Mouse (Mus musculus) limb, embryonic 11.5 days (tissue): ENCODE measurements around the gene Adgrv1. TPM values are rescaled to one million over a fixed set of nuclear protein-coding genes. Genes with fewer than 3 reads are reported as not detected.
A peak's percentile ranks its signal among the peaks of the same experiment; 100 is the strongest.
"Not testable (repeated sequence)": the region's sequence is repeated elsewhere in the genome, so short reads cannot be mapped to it uniquely, and the experiment has no call there.

Source experiments
- ATAC-seq: fragments of 200-750 bp; cut with Nextera tagmentation; 2 replicates; pipeline ENCODE4 v1.8.0; 2017; ENCODE audit warnings: low read depth; ENCODE audit not compliant: insufficient number of reproducible peaks, low FRiP score, low TSS enrichment
- DNase-seq: peaks from one replicate; pipeline ENCODE4 v3.0.0-alpha.2; 2015; ENCODE audit warnings: low spot score
- H3K27ac ChIP-seq: fragments of 300-500 bp; sonication (generic); replicated peaks from 2 replicates; pipeline ENCODE4 v1.5.1; 2014; ENCODE audit warnings: low read depth, mild to moderate bottlenecking, low read length
- H3K27me3 ChIP-seq: fragments of 300-500 bp; sonication (generic); 2 replicates; pipeline ENCODE4 v1.6.1; 2014; ENCODE audit warnings: mild to moderate bottlenecking, low read length, mixed read lengths; ENCODE audit not compliant: control insufficient read depth, insufficient read depth
- H3K36me3 ChIP-seq: fragments of 300-500 bp; sonication (generic); 2 replicates; pipeline ENCODE4 v1.6.1; 2014; ENCODE audit warnings: mild to moderate bottlenecking, low read length, moderate library complexity, mixed read lengths; ENCODE audit not compliant: control insufficient read depth, insufficient read depth
- H3K4me1 ChIP-seq: fragments of 300-500 bp; sonication (generic); 2 replicates; pipeline ENCODE4 v1.6.1; 2014; ENCODE audit warnings: low read length, mixed read lengths; ENCODE audit not compliant: control insufficient read depth, insufficient read depth
- H3K4me2 ChIP-seq: fragments of 300-500 bp; sonication (generic); 2 replicates; pipeline ENCODE4 v1.6.1; 2014; ENCODE audit warnings: low read depth, mild to moderate bottlenecking, moderate library complexity; ENCODE audit not compliant: severe bottlenecking
- H3K4me3 ChIP-seq: fragments of 300-500 bp; sonication (generic); 2 replicates; pipeline ENCODE4 v1.5.1; 2014; ENCODE audit warnings: low read depth, low read length
- H3K9ac ChIP-seq: fragments of 300-500 bp; sonication (generic); 2 replicates; pipeline ENCODE4 v1.6.1; 2014; ENCODE audit warnings: mild to moderate bottlenecking, low read length
- H3K9me3 ChIP-seq: fragments of 300-500 bp; sonication (generic); 2 replicates; pipeline ENCODE4 v1.6.1; 2016; ENCODE audit warnings: low read length; ENCODE audit not compliant: control insufficient read depth
- WGBS: fragments of 180-500 bp; shearing (Covaris S2); extraction: QIAGEN DNeasy Blood & Tissue Kit; methylation state at CpG from one replicate; pipeline ENCODE4 v1.1.7; 2014; 5-methylcytosine and 5-hydroxymethylcytosine counted together
- polyA plus RNA-seq: library from polyadenylated mRNA; unstranded; fragments of >200 nt; fragmentation: Nextera tagmentation; extraction: Ambion mirVana; gene quantifications from 2 replicates; pipeline ENCODE4 v1.2.1, GENCODE M21; 2014

Gene Adgrv1
- polyA plus RNA-seq, 1 experiment from 2014 or later, result 1.7 TPM

DNA sequence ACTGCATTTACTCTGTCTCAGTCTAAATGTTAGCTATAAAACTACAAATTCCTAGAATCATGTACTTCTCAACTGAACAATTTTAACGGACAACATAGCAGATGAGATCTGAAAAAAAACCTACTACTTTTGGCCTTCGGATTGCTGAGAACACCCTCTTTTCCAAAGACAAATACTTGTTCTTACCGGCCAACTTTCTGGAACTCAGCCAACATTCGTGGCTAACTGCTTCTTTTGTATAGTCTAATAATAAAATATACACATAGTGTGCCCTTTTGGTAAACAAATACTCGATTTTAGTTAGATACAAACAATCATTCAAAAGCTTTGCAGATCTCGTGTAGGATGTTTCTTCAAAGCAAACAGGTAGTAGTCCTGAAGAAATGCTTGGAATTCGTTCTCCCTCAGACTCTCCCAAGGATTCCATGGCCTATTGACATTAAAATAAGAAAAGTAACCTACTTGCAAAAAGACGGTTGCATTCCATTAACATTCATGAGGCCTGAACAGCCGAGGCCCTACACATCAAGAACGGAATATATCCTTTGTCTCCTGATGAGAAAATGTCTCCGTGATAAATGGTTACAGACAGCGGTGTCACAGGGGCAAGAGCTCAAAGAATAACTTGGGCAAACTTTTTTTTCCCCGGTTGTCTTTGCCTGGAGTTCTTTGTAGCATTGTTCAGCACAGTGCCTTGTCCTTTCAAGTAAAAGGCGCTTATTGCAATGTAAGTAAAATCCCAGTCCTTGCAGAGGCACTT, 23.3 kb upstream of the Adgrv1 start:
- 47% methylated on average over 14 of the region's 14 CpGs for WGBS
- H3K9me3 ChIP-seq, result no peaks in the 10 kb centered on the region
- H3K4me2 ChIP-seq, result no peak overlapping the region
- DNase-seq (no peak), ATAC-seq (no peak)
- H3K4me1 ChIP-seq, result peaks cover 5% of the 10 kb centered on the region
- H3K27me3 ChIP-seq, result no peaks in the 10 kb centered on the region
- H3K36me3 ChIP-seq, result no peaks in the 10 kb centered on the region
- H3K9ac ChIP-seq, result no peak overlapping the region
- H3K27ac ChIP-seq, result no peak overlapping the region
- no peak overlapping the region for H3K4me3 ChIP-seq

DNA sequence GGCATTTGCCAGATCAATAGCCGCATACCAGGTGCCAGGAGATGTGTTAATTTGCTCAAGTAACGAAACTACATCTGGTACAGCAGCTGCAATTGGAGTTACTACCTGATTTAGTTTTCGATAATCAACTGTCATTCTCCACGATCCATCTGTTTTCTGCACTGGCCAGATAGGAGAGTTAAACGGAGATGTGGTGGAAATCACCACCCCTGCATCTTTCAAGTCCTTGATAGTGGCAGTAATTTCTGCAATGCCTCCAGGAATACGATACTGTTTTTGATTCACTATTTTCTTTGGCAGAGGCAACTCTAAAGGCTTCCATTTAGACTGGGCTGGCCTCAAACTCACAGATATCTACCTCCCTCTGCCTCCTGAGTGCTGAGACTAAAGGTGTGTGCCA, 17.4 kb upstream of the Adgrv1 start:
- not testable (repeated sequence) for ATAC-seq, DNase-seq, H3K36me3 ChIP-seq, H3K4me1 ChIP-seq, H3K9me3 ChIP-seq, H3K27me3 ChIP-seq, H3K9ac ChIP-seq, H3K27ac ChIP-seq, H3K4me3 ChIP-seq, H3K4me2 ChIP-seq
- 80% methylated on average over 5 of the region's 6 CpGs for WGBS

DNA sequence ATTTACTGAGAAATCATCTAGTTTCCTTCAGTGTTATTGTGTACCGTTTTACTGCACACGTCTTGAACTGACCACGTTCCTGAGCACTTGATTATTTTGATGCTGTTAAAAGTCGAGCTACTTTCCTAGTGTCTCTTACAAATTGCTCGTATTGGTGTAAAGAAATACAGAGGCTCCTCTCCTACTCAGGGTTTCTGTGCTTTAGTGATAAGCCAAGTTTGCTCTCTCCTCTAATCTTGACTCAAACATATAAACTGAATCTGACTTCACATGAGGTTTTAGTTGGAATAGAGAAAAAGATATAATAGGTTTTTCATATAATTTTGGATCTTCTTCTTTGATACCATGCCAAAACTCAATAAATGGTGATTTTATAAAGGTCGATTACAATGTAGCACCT, 13.4 kb upstream of the Adgrv1 start:
- Histone ChIP-seq H3K27ac (no peak overlapping the region), H3K9me3 (no peaks in the 10 kb centered on the region), H3K36me3 (no peaks in the 10 kb centered on the region), H3K4me1 (no peaks in the 10 kb centered on the region), H3K4me2 (no peak overlapping the region), H3K4me3 (no peak overlapping the region), H3K9ac (no peak overlapping the region), H3K27me3 (no peaks in the 10 kb centered on the region)
- ATAC-seq, result no peak
- no peak for DNase-seq
- 87% methylated on average over 6 of the region's 6 CpGs for WGBS

DNA sequence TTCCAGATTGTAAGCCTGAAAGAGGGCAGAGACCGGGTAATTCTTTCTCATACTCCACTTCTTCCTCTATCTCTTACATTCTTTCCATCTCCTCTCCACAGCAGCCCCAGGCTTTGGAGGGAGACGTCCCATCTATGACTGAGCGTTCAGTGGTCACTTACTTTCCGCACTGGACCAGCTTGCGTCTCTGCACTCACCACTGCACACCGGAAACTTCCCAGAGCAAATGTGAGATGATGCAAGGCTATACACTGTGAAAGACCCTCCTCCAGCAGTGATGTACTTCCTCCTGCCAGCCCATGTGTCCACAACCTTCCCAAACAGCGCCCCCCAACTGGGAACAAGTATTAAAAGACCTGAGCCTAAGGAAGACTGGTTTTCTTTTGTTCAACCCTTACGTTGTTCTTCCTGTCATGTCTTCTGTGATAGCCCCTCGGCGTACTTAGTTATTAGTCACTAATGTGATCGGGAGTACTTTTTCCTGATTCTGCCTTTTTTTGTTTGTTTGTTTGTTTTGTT, 11.2 kb upstream of the Adgrv1 start:
- DNase-seq (no peak), ATAC-seq (no peak)
- Histone ChIP-seq H3K4me2 (no peak overlapping the region), H3K4me1 (no peaks in the 10 kb centered on the region), H3K9me3 (no peaks in the 10 kb centered on the region), H3K36me3 (no peaks in the 10 kb centered on the region), H3K9ac (no peak overlapping the region), H3K27me3 (no peaks in the 10 kb centered on the region), H3K4me3 (no peak overlapping the region), H3K27ac (no peak overlapping the region)
- WGBS, result 91% methylated on average over 11 of the region's 11 CpGs

DNA sequence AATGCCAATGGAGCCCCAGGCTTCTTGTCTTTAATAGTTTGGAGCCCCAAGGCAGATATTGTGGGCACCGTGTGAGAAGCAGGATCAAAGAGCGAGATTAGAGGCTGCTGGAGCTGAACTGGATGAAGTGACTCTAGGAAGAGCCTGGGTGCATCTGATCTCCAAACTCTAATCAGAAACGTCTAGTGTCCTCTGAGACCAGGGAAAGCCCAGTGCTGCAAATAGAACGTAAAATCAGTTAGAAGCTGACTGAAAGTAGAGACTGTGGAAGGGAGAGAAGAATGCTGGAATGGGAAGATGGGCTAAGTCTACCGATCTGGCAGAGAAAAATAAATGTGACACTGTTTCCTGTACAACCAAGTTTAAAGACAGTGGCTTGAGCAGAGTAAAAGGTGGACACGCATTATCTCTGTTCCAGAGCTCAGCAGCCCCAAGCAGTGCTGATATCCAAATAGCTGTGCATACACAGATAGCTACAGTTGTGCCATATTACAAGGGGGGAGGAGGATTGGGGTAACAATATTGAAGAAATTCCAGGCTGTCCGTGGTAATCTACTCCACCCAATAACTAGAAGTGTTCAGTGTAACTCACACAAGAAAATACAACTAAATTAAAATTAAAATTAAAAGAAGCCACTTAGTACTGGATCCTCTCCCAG, 9.7 kb upstream of the Adgrv1 start:
- 64% methylated on average over 7 of the region's 7 CpGs for WGBS
- ATAC-seq, result no peak
- no peak overlapping the region for H3K4me3 ChIP-seq
- no peaks in the 10 kb centered on the region for H3K9me3 ChIP-seq
- H3K27me3 ChIP-seq, result no peaks in the 10 kb centered on the region
- no peak for DNase-seq
- no peak overlapping the region for H3K27ac ChIP-seq
- H3K4me1 ChIP-seq, result no peaks in the 10 kb centered on the region
- no peak overlapping the region for H3K9ac ChIP-seq
- no peak overlapping the region for H3K4me2 ChIP-seq
- no peaks in the 10 kb centered on the region for H3K36me3 ChIP-seq

DNA sequence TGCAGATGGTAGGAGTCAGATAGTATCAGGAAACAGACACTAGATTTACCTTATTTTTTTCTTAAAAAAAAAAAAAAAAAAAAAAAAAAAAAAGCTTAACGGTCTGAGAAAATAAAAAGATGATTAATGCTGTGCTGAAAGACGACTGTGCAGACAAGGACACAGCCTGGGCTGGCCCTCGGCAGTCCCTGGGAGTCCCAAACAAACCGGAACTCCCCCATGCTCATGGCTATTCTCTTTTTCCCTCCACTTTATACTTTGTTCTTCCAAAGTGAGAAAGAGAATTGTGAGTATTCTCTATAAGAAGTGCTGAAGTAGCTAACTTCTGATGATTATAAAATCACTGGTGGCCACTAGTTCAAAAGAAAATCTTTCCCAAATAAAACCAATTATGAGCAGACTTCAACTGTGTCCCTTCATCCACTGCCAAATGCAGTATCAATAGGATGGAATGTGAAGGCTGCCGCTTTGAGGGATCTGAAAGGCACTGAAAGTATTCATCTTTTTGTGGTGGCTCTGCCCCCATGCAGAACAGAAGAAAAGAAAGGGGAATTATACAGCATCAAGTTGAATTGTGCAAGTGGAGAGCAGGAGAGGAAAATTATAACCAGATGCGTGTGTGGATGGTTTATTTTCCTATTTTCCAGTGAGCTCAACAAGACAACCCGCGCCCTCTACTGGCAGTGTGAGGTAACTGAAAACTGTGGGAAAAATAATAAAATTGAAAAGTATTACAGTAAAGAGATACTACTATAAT, 8.5 kb upstream of the Adgrv1 start:
- Histone ChIP-seq H3K4me3 (no peak overlapping the region), H3K9me3 (no peaks in the 10 kb centered on the region), H3K36me3 (no peaks in the 10 kb centered on the region), H3K27me3 (no peaks in the 10 kb centered on the region), H3K9ac (no peak overlapping the region), H3K27ac (no peak overlapping the region), H3K4me2 (no peak overlapping the region), H3K4me1 (no peaks in the 10 kb centered on the region)
- DNase-seq (peak; percentile 72), ATAC-seq (peak; percentile 63; the same call in 1 of the 2 replicates)
- WGBS, result 22% methylated on average over 8 of the region's 8 CpGs

DNA sequence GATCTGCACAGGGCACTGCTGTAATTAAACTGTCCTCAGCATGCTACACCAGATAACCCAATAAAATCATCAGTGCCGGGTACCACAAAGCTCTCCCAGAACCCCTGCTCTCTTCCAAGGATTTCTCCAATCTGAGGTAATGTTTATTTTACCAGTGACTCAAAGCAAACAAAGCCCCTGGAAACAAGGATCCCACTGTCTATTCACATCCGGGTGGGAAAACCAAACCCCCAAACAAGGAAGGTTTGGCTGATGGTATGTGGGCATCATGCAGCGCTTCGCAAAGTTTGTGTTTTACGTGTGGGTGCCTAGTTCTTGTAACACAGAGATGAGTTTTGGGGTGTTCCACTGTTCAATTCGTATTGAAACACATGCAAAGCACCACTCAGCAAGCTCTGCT, 7.9 kb upstream of the Adgrv1 start:
- WGBS, result 57% methylated on average over 6 of the region's 6 CpGs
- Histone ChIP-seq H3K9me3 (no peaks in the 10 kb centered on the region), H3K36me3 (no peaks in the 10 kb centered on the region), H3K4me2 (no peak overlapping the region), H3K9ac (no peak overlapping the region), H3K27ac (no peak overlapping the region), H3K4me3 (no peak overlapping the region), H3K4me1 (no peaks in the 10 kb centered on the region), H3K27me3 (no peaks in the 10 kb centered on the region)
- 0 out of 2 replicates have a peak, but pooled peaks have one; percentile 15 for ATAC-seq
- no peak for DNase-seq

DNA sequence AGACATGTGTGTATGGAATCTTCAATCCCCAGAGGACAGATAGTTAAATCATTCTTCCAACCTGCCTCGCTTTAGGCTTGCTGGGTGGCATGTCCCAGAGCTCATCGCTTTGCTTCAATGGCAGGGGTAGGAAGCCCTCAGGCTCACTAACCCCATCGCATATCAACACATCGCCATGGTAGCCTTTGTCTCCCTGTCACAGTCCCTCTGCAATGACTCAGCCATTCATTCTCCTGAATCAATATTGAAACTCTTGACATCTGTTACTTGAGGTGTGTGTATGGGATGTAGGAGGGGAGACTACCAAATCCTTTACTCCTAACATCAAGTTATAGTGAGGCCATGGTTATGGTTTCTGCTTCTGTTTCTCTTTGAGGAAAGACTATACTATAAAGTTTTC, 6.7 kb upstream of the Adgrv1 start:
- DNase-seq (no peak), ATAC-seq (no peak)
- Histone ChIP-seq H3K4me3 (no peak overlapping the region), H3K4me2 (no peak overlapping the region), H3K9ac (no peak overlapping the region), H3K27me3 (no peaks in the 10 kb centered on the region), H3K4me1 (no peaks in the 10 kb centered on the region), H3K36me3 (no peaks in the 10 kb centered on the region), H3K27ac (no peak overlapping the region), H3K9me3 (no peaks in the 10 kb centered on the region)
- 64% methylated on average over 4 of the region's 4 CpGs for WGBS
